Mouse (Mus musculus) adrenal gland, adult (tissue): ENCODE measurements around the gene Wdr19.
"Not testable (repeated sequence)": the region's sequence is repeated elsewhere in the genome, so short reads cannot be mapped to it uniquely, and the experiment has no call there.

Experiments used
- DNase-seq, 2 experiments: peaks; one replicate each; pipeline ENCODE4 v3.0.0; 2022 to 2023; ENCODE audit warnings: low spot score in 1 of 2; ENCODE audit not compliant: inconsistent age in 2 of 2

Gene Wdr19

GRCm38 (mm10) chr5:65191601-65192000 is 7.9 kb upstream of the Wdr19 start:
- DNase-seq: no peak

GRCm38 (mm10) chr5:65194441-65194840 is 5.1 kb upstream of the Wdr19 start:
- no peak for DNase-seq

- no peak for DNase-seq
These were observed 5.2 kb downstream of the Wdr19 start for GRCm38 (mm10) chr5:65204726-65205125.

- DNase-seq: peak; percentile 18 to 75
These were observed 13.8 kb downstream of the Wdr19 start for GRCm38 (mm10) chr5:65213321-65213720.

DNA sequence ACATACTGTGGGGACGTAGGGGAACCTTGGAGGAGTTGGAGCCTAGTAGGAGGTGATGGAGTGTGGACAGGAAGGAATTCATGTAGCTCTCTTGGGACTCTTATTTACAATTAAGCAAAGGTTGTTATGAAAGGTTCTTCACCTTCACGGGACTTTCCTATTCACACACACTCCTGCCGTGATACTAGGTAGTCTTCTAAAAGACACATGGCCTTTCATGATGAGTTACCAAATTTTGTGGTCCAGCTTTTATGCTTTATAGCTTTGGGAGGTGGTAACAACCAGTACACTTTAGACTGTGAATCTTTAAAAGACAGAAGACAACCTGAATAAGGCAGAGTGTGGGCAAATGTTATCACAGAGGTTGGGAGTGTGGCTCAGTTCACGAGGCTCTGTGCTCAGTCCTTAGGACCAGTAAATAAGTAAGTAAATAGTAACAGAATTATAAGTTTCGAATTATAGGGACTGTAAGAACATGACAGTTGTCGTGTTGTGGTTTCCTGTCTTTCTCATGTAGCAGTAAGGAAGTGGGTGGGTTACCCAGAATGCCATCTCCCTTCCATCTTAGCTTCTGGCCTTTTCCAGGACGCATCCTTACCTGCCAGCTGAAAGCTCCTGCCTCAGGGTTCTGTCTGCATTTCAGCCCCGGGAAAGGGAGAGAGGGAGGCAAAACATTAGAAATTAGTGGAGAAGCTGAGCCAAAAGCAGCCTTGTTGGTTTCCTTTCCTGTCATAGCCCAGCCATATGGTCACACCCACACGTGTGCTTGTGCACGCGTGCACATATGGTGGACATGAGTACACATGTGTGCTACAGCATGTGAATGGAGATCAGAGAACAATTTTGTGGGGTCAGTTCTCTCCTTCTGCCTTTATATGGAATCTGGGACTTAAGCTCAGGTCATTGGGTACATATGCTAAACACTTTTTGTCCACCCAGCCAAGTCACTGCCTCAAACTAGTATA is 18.1 kb downstream of the Wdr19 start:
- no peak for DNase-seq

- DNase-seq: no peak
These were observed 21.5 kb downstream of the Wdr19 start for GRCm38 (mm10) chr5:65221037-65221436.

- no peak for DNase-seq
These were observed 24.6 kb downstream of the Wdr19 start for GRCm38 (mm10) chr5:65224056-65224455.

GRCm38 (mm10) chr5:65231289-65232003 is 31.9 kb downstream of the Wdr19 start:
- no peak for DNase-seq

DNA sequence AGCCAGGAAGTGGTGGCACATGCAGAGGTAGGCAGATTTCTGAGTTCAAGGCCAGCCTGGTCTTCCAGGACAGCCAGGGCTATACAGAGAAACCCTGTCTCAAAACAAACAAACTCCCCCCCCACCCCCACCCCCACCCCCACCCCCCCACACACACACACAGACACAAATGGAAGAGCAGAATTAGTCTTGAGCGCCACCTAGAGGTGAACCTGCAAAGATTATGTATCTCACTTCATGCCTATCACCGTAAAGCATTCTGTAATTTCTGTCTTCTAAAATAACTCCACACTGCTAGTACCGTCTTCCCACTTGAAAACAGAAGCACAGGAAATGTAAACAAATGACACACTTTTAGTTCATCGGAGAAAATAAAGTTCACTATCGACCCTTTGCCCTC is 43.2 kb downstream of the Wdr19 start:
- peak; percentile 29 to 74 for DNase-seq

DNA sequence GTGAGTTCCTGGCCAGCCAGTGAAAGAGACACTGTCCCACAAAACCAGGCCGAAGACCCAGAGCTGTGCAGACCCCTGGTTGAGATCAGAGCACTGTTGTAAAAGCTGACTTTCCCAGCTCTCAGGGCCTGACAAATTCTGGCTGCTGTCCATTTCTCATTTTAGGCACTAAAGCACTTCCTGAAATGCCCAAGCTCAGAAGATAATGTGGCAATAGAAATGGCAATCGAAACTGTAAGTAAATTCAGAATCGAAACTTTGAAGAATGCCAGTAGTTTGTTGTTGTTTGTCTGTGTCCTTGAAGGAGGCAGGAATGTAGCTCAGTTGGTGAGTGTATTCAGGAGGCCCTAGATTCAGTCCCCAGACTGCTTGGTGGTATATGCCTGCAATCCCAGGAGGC is 47.8 kb downstream of the Wdr19 start:
- DNase-seq: peak in 1 of 2 experiments; percentile 71

GRCm38 (mm10) chr5:65250185-65250855 is 50.8 kb downstream of the Wdr19 start:
- peak in 1 of 2 experiments; percentile 71 for DNase-seq

DNA sequence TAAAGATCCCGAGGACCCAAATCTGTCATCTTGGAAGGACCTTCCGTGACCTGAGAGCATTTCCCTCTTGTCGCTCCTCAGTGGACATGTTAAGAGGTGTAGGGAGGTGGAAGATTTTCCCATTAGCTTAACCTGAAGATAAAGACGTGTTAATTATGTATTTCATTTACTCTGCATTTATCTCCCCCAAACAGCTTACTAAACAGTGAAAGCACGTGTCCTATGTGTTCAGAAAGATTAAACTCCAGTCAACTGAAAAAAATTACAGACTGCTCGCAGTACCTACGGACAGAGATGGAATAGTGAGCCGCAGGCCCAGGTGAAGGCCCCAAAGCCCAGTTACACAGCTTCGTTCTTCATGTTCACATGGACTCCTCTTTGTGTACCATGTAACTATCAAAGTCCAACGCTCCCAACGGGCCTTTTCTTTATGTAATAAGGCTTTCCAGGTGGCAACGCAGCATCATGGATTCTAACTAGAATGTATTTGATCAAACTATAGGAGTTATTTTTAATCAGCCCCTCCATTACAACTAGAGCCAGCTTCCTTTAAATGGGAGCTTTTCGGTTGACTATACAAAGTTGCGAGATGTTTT is 58.5 kb downstream of the Wdr19 start:
- DNase-seq: no peak

GRCm38 (mm10) chr5:65273966-65274365 is 74.5 kb downstream of the Wdr19 start:
- peak in 1 of 2 experiments; percentile 47 for DNase-seq

GRCm38 (mm10) chr5:65279133-65279651 is 79.7 kb downstream of the Wdr19 start:
- DNase-seq: no peak

GRCm38 (mm10) chr5:65281216-65281615 is 81.7 kb downstream of the Wdr19 start:
- no peak for DNase-seq

GRCm38 (mm10) chr5:65284171-65284570 is 84.7 kb downstream of the Wdr19 start:
- peak; percentile 20 to 62 for DNase-seq

DNA sequence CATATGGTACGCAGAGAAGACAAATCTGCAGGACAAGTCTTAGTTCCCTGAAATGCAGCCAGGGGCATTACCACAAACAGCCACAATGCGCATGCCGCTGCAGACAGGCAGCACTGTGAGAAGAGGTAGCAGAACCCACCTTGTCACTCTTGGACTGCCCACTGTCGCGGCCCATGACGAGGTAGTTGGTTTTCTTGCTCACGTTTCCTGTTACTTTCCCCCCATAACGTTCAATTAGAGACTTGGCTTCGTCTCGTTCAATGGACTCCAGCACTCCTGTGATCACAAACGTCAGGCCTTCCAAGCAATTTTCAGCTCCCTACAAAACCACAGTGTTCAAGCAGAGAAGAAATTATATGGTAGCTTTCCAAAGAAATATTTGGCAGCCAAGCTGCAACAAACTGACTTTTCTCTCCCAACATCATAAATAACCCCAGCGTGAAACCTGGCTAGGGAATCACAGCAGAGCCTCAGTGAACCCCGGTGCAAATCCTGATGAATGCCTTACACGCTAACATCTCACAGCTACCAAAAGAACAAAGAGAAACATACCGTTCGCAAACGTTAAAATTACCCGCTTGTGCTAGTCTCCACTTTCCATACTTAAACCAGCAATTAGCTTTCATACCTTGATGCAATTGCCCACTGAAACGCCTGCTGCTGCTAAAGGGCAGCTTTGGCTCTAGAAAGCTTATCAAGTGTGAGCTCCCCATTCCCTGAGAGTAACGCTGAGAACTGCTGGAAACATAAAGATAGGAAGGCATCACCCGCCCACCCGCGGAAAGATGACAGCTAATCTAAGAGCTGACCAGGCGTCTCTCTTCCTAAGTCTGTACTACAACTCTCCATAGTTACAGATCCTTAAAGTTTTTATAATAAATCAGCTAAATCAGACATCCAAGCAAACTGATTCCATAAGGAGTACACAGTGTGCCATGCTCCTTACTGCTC is 88.5 kb downstream of the Wdr19 start:
- DNase-seq: no peak

DNA sequence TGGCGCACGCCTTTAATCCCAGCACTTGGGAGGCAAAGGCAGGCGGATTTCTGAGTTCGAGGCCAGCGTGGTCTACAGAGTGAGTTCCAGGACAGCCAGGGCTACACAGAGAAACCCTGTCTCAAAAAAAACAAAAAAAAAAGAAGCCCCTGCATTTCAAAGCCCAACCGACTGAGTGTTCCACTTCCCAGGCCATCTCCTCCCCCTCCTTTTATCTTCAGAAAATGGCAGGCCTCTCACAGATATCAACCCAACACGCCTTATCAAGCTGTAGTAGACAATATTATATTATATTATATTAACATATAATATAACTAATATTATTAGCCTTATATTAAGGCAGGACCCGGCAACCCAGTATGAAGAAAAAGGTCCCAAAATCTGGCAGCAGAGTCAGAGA is 89.5 kb downstream of the Wdr19 start:
- not testable (repeated sequence) for DNase-seq

DNA sequence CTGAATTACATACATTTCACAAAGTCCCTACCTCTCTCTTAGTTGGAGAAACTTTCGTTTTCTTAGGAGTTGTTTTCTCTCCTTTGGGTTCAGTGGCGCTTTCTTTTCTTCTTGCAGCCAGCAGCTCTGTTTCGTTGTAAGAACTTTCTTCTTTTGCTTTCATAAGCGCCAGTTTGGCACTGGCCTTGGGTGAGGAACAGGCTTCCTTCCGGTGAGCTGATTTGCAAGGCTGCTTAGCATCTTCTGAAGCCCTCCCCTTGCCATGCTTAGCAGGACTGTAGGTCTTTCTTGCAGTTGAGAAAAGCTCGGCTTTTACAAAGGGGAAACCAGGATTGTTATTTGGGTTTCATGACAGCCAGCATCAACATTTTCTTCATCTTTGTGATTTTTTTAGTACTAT is 94.1 kb downstream of the Wdr19 start:
- peak in 1 of 2 experiments; percentile 35 for DNase-seq

DNA sequence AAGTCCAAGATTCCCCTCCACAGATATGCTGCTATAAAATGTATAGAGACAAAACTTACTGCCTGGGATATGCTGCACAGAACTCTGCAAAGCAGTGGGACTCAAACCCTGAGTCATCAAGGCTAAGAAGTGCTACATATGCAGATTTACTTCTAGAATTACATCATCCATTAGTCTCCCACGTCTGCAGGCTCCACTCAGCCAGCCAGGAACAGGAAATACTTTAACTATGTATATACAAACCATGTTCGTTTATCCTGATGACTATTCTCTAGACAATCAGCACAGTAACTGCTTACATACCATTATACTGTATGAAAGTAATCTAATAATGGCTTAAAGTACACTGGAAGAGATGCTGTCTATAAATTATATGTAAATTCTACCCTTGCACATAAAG is 94.8 kb downstream of the Wdr19 start:
- DNase-seq: peak in 1 of 2 experiments; percentile 30
